Mouse (Mus musculus): ENCODE results near the gene Tmem268. TPM values are rescaled to one million over a fixed set of nuclear protein-coding genes. Genes with fewer than 3 reads are reported as not detected.
A peak's percentile ranks its signal among the peaks of the same experiment; 100 is the strongest.

Gene Tmem268
- polyA plus RNA-seq, 1 experiment from 2014 or later, result 17.3 TPM

DNA sequence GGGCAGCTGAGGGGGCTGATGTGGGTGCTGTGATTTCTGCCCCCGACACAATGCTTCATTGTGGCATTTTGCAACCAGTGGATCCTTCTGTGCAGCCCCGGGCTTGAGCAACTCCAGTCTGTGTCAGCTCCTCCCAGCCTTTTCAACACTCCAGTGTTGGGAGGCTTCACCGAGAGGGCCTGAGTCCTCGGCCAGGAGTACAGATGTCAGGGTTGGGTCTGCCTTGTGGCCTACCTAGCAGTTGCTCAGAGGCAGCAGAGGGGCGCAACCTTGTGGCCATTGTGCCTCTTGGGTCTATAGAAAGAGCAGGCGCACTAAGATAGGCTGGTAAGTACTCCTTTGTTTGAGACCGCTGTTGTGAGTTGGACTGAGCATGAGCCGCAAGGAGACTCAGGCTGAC lies 1.5 kb downstream of the Tmem268 start:
- H3K4me2 ChIP-seq (ENCODE audit: low read depth, low read length), result peak overlapping the region; percentile 95
- 46% methylated on average over 8 of the region's 8 CpGs for WGBS (ENCODE audit: insufficient replicate concordance)
- no peaks in the 10 kb centered on the region for H3K27me3 ChIP-seq (ENCODE audit: insufficient read depth, low read length)
- H3K27ac ChIP-seq (ENCODE audit: low read depth), result peak overlapping the region; percentile 96
- TF ChIP-seq CTCF (IDR thresholded peaks at IDR 0.05; ENCODE audit: low read depth) (peak; percentile 38), EP300 (IDR thresholded peaks at IDR 0.05; ENCODE audit: low read depth) (no peak)
- ATAC-seq (peak; percentile 29), DNase-seq (peak; percentile 57)
- no peaks in the 10 kb centered on the region for H3K9me3 ChIP-seq (ENCODE audit: low read length)
- H3K4me3 ChIP-seq (ENCODE audit: low read depth, low read length), result peak overlapping the region; percentile 73
- H3K36me3 ChIP-seq (replicated peaks; ENCODE audit: insufficient read depth, low read length), result peaks cover 6% of the 10 kb centered on the region
- H3K4me1 ChIP-seq (ENCODE audit: insufficient read depth), result peaks cover 67% of the 10 kb centered on the region
- peak overlapping the region; percentile 55 for H3K9ac ChIP-seq (replicated peaks)

DNA sequence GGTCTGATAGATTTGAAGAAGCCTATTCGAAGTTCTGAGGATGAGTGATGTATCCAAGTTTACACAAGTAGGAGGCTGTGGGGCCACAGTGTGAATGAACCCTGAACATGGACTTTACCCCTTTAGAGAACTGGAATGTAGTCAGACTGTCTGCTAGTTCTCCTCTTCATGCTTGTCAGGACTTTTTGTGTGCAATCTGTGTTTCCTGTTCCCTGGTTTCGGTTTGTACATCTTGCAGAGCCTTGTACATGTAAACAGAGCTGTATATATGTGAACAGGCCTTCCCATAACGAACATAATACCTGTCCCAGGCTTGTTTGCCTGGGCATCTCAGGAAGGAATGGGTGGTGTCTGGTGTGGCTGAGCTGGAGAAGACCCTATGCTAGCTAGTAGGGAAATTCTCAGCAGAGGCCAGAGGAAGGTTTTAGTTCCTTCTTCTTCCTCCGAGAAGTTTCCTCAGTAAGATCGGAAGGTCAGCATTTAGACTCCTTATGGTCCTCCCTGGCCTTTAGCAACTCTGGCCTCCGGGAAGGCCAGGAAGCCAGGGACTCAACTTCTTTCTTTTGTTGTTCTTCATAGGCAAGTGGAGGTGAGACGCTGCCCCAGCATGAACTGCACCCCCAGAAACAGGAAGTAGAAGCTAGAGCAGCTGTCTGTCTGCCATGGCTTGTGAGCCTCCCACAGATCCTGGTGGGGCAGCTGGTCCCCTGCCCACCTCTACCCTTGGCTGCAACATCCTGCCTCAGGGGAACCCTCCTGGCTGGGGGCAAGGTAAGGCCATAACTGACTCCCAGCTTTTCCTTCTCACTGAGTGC lies 3.5 kb downstream of the Tmem268 start:
- H3K9me3 ChIP-seq (ENCODE audit: low read length), result no peaks in the 10 kb centered on the region
- no peaks in the 10 kb centered on the region for H3K27me3 ChIP-seq (ENCODE audit: insufficient read depth, low read length)
- peaks cover 54% of the 10 kb centered on the region for H3K4me1 ChIP-seq (ENCODE audit: insufficient read depth)
- ATAC-seq, result peak; percentile 64
- peak; percentile 36 for DNase-seq
- H3K4me3 ChIP-seq (ENCODE audit: low read depth, low read length), result peak overlapping the region; percentile 34
- peak overlapping the region; percentile 46; the same call in 1 of the 2 replicates for H3K9ac ChIP-seq (replicated peaks)
- peak overlapping the region; percentile 96 for H3K27ac ChIP-seq (ENCODE audit: low read depth)
- WGBS (ENCODE audit: insufficient replicate concordance), result 19% methylated on average over 7 of the region's 7 CpGs
- peak overlapping the region; percentile 95 for H3K4me2 ChIP-seq (ENCODE audit: low read depth, low read length)
- TF ChIP-seq EP300 (IDR thresholded peaks at IDR 0.05; ENCODE audit: low read depth), result peak; percentile 26; the same call in 1 of the 2 replicates
- TF ChIP-seq CTCF (IDR thresholded peaks at IDR 0.05; ENCODE audit: low read depth), result no peak
- peaks cover 13% of the 10 kb centered on the region for H3K36me3 ChIP-seq (replicated peaks; ENCODE audit: insufficient read depth, low read length)

DNA sequence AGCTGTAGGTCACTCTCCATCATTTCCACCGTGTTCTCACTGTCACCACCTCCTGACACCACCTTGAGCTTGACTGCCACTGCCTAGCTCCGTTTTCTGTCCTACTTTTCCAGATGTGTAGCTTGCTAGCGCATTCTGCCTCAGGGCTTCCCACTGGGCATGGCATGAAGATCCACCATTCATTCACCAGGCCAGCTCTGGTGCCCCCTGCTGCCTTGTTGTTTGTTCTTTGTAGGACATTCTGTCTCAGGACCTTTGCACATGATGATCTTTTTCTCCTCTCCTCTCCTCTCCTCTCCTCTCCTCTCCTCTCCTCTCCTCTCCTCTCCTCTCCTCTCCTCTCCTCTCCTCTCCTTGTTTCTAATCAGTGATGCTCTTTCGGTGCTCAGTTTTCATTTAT lies 4.2 kb downstream of the Tmem268 start:
- no peak overlapping the region for H3K9ac ChIP-seq (replicated peaks)
- peaks cover 15% of the 10 kb centered on the region for H3K36me3 ChIP-seq (replicated peaks; ENCODE audit: insufficient read depth, low read length)
- peaks cover 48% of the 10 kb centered on the region for H3K4me1 ChIP-seq (ENCODE audit: insufficient read depth)
- no peak for ATAC-seq
- peak overlapping the region; percentile 96 for H3K27ac ChIP-seq (ENCODE audit: low read depth)
- no peak for TF ChIP-seq EP300 (IDR thresholded peaks at IDR 0.05; ENCODE audit: low read depth)
- TF ChIP-seq CTCF (IDR thresholded peaks at IDR 0.05; ENCODE audit: low read depth), result peak; percentile 50
- DNase-seq, result no peak
- H3K4me3 ChIP-seq (ENCODE audit: low read depth, low read length), result 0 out of 2 replicates have a peak overlapping the region, but pooled peaks have one; percentile 34
- no peaks in the 10 kb centered on the region for H3K9me3 ChIP-seq (ENCODE audit: low read length)
- 74% methylated on average over 4 of the region's 4 CpGs for WGBS (ENCODE audit: insufficient replicate concordance)
- H3K27me3 ChIP-seq (ENCODE audit: insufficient read depth, low read length), result no peaks in the 10 kb centered on the region
- H3K4me2 ChIP-seq (ENCODE audit: low read depth, low read length), result peak overlapping the region; percentile 95

DNA sequence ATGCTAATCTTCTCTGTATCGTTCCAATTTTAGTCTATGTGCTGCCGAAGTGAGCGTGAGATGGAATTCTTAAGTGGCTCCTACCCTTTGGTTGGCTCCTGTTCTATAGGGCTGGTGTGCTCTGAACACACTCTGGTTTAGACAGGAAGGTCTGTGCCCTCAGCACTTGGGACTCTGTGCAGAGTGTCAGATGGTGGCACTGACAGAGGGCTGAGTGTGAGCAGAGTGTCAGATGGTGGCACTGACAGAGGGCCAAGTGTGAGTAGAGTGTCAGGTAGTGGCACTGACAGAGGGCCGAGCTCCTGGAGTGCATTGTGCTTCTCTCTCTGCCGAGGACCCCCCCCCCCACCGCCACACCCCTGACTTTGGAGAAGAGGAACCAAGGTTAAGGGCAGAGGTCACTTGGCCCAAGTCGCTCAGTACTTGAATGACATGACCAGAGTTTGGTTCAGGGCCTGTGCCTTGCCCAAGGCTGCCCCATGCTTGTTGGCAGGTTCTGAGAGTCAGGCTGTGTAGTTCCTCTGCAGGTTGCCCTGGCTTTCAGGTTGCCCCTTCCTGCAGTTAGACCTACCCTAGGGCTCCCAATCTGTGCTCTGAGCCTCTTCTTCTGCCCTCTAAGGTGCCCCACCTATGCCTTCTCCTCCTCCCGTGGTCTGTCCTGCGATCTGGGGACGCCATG lies 9.3 kb downstream of the Tmem268 start:
- no peak overlapping the region for H3K4me3 ChIP-seq (ENCODE audit: low read depth, low read length)
- DNase-seq, result no peak

DNA sequence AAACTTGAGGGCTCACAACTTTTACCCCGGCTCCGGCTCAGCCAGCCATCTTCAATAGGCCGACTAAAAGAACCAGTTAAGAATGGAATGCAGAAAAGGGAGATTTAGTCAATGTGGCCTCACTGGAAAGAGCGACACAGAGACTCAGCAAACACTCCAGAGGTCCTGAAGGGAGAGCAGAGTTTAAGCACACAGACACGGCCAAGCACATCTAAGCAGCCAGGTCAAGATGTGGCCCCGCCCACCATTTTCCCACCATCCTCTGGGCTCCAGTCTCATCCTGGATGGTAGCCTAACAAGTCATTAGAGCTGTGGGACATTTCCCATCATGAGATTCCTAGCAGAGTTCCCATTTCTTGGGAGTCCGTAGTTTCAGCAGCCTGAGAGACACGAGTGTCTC lies 10.7 kb downstream of the Tmem268 start:
- no peak for DNase-seq
- Histone ChIP-seq H3K4me1 (ENCODE audit: insufficient read depth) (no peaks in the 10 kb centered on the region), H3K4me2 (ENCODE audit: low read depth, low read length) (no peak overlapping the region), H3K27ac (ENCODE audit: low read depth) (no peak overlapping the region), H3K36me3 (replicated peaks; ENCODE audit: insufficient read depth, low read length) (peaks cover 50% of the 10 kb centered on the region), H3K4me3 (ENCODE audit: low read depth, low read length) (no peak overlapping the region), H3K9ac (replicated peaks) (no peak overlapping the region), H3K27me3 (ENCODE audit: insufficient read depth, low read length) (no peaks in the 10 kb centered on the region), H3K9me3 (ENCODE audit: low read length) (no peaks in the 10 kb centered on the region)
- WGBS (ENCODE audit: insufficient replicate concordance), result 76% methylated on average over 8 of the region's 8 CpGs
- TF ChIP-seq CTCF (IDR thresholded peaks at IDR 0.05; ENCODE audit: low read depth) (no peak), EP300 (IDR thresholded peaks at IDR 0.05; ENCODE audit: low read depth) (no peak)
- no peak for ATAC-seq

More for the DNA sequence above, 9.3 kb downstream of the Tmem268 start:
- Histone ChIP-seq H3K36me3 (replicated peaks; ENCODE audit: insufficient read depth, low read length) (peaks cover 40% of the 10 kb centered on the region), H3K4me2 (ENCODE audit: low read depth, low read length) (no peak overlapping the region), H3K9ac (replicated peaks) (no peak overlapping the region), H3K27ac (ENCODE audit: low read depth) (no peak overlapping the region), H3K4me1 (ENCODE audit: insufficient read depth) (peaks cover 5% of the 10 kb centered on the region; the same call in 1 of the 2 replicates), H3K9me3 (ENCODE audit: low read length) (no peaks in the 10 kb centered on the region), H3K27me3 (ENCODE audit: insufficient read depth, low read length) (no peaks in the 10 kb centered on the region)
- WGBS (ENCODE audit: insufficient replicate concordance), result 81% methylated on average over 10 of the region's 10 CpGs
- TF ChIP-seq EP300 (IDR thresholded peaks at IDR 0.05; ENCODE audit: low read depth) (no peak), CTCF (IDR thresholded peaks at IDR 0.05; ENCODE audit: low read depth) (no peak)
- no peak for ATAC-seq

DNA sequence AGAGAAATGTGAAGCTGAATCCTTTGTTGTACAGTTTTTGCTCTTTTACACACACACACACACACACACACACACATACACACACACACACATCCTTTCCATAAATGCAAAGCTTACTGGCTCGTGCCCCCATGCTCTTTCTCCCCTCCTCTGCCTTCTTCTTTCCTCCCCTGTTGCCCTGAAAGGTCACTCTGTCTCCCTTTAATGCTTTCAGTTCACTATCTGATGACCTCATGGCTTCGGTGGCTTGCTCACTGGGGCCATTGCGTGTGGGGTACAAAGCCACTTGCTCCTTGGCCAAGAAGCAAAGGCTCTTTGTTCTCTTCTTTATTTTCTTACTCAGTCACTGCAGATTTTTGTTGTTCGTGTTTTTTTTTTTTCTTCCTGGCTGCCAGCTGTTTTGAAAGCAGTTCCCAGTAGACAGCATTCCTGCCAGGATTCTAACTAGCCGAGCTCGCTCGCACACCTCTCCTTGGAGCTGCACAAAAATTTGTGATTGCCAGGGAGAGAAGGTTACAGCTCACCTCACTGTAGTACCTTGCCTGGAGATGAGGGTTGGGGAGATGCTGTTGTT lies 11.7 kb downstream of the Tmem268 start:
- no peaks in the 10 kb centered on the region for H3K9me3 ChIP-seq (ENCODE audit: low read length)
- no peaks in the 10 kb centered on the region for H3K27me3 ChIP-seq (ENCODE audit: insufficient read depth, low read length)
- H3K4me3 ChIP-seq (ENCODE audit: low read depth, low read length), result no peak overlapping the region
- no peak for TF ChIP-seq CTCF (IDR thresholded peaks at IDR 0.05; ENCODE audit: low read depth)
- no peak for TF ChIP-seq EP300 (IDR thresholded peaks at IDR 0.05; ENCODE audit: low read depth)
- 68% methylated on average over 7 of the region's 7 CpGs for WGBS (ENCODE audit: insufficient replicate concordance)
- H3K4me1 ChIP-seq (ENCODE audit: insufficient read depth), result no peaks in the 10 kb centered on the region
- no peak overlapping the region for H3K27ac ChIP-seq (ENCODE audit: low read depth)
- H3K4me2 ChIP-seq (ENCODE audit: low read depth, low read length), result no peak overlapping the region
- no peak for ATAC-seq
- DNase-seq, result no peak
- peaks cover 42% of the 10 kb centered on the region for H3K36me3 ChIP-seq (replicated peaks; ENCODE audit: insufficient read depth, low read length)
- no peak overlapping the region for H3K9ac ChIP-seq (replicated peaks)
